7 mouse cellular contexts compared by ENCODE assay signal in genomic region chr11:12331997-12332396, GRCm38 (mm10).
DNase-seq lines count a peak whose midpoint lies in the region; ATAC-seq lines count a peak whose summit lies in the region.

No protein-coding gene starts in this region.

- no peaks in the 10 kb centered on the region for H3K27me3 ChIP-seq in heart, embryonic 16.5 days (ENCODE audit: control insufficient read depth, insufficient read depth, low read length)
- no peaks in the 10 kb centered on the region for H3K27me3 ChIP-seq in midbrain, embryonic 14.5 days (ENCODE audit: control insufficient read depth, insufficient read depth, low read length)

- H3K4me1 ChIP-seq in heart, embryonic 16.5 days (ENCODE audit: control insufficient read depth, insufficient read depth, low read length): peaks cover 10% of the 10 kb centered on the region
- 0 out of 2 replicates have a peak, but pooled peaks cover 3% of the 10 kb centered on the region for H3K4me1 ChIP-seq in midbrain, embryonic 14.5 days (ENCODE audit: control insufficient read depth, insufficient read depth, low read length)

- H3K9ac ChIP-seq in heart, embryonic 16.5 days (ENCODE audit: low read length): no peak overlapping the region
- no peak overlapping the region for H3K9ac ChIP-seq in midbrain, embryonic 14.5 days (replicated peaks; ENCODE audit: low read length)

- WGBS in heart, embryonic 16.5 days: 19% methylated on average over 2 of the region's 2 CpGs
- 72% methylated on average over 2 of the region's 2 CpGs for WGBS in midbrain, embryonic 14.5 days

- peak overlapping the region; percentile 2; the same call in 1 of the 2 replicates for H3K4me2 ChIP-seq in heart, embryonic 16.5 days (ENCODE audit: low read depth, low read length)
- H3K4me2 ChIP-seq in midbrain, embryonic 14.5 days (ENCODE audit: low read length): no peak overlapping the region

- H3K27ac ChIP-seq in heart, embryonic 16.5 days (ENCODE audit: low read length): peak overlapping the region; percentile 82
- H3K27ac ChIP-seq in midbrain, embryonic 14.5 days (replicated peaks; ENCODE audit: low read depth, low read length): no peak overlapping the region

- no peak overlapping the region for H3K4me3 ChIP-seq in heart, embryonic 16.5 days (ENCODE audit: low read length)
- no peak overlapping the region for H3K4me3 ChIP-seq in midbrain, embryonic 14.5 days (replicated peaks; ENCODE audit: low read depth, low read length)

- H3K36me3 ChIP-seq in heart, embryonic 16.5 days (ENCODE audit: control insufficient read depth, insufficient read depth): peaks cover 2% of the 10 kb centered on the region; the same call in 1 of the 2 replicates
- no peaks in the 10 kb centered on the region for H3K36me3 ChIP-seq in midbrain, embryonic 14.5 days (ENCODE audit: control insufficient read depth, insufficient read depth, low read length)

- 0 out of 2 replicates have a peak, but pooled peaks cover 3% of the 10 kb centered on the region for H3K9me3 ChIP-seq in heart, embryonic 16.5 days (replicated peaks; ENCODE audit: control insufficient read depth, low read length)
- H3K9me3 ChIP-seq in midbrain, embryonic 14.5 days (ENCODE audit: control insufficient read depth, low read length): no peaks in the 10 kb centered on the region

- DNase-seq in 3T3-L1 (ENCODE audit: low read depth, low spot score) (peak; percentile 41), NIH3T3 (ENCODE audit: low read depth) (peak; percentile 79)
- DNase-seq in layer of hippocampus, adult 8-10 months (ENCODE audit: low spot score in 2 of 2): peak; percentile 21 to 43
- peak; percentile 83 for DNase-seq in midbrain, embryonic 14.5 days
- no peak for DNase-seq in spleen, postnatal 36 days (ENCODE audit: low spot score in 2 of 2)

- ATAC-seq in heart, embryonic 16.5 days (replicated peaks; ENCODE audit: extremely low read depth, insufficient read depth, low FRiP score): peak; percentile 42
- peak; percentile 48; the same call in 1 of the 2 replicates for ATAC-seq in midbrain, embryonic 14.5 days (ENCODE audit: low FRiP score, low TSS enrichment)
- ATAC-seq in monocyte, adult 5-6 weeks (replicated peaks; ENCODE audit: insufficient number of reproducible peaks, low FRiP score, low TSS enrichment, poor library complexity, severe bottlenecking): no peak

Comparison
In these comparisons a context has a peak if more than half of its experiments do, and no peak if none do; other contexts are left out.
1. DNase-seq: peak in 3T3-L1 (single experiment), NIH3T3 (single experiment), layer of hippocampus, adult 8-10 months (2 of 2) and midbrain, embryonic 14.5 days (single experiment); none in spleen, postnatal 36 days (0 of 2).